Mouse (Mus musculus) cerebellum, postnatal 25 days (tissue): ENCODE results near the gene Snf8.

Source experiments
- DNase-seq, 2 experiments: peaks; one replicate each; pipeline ENCODE4 v3.0.0; 2021; ENCODE audit warnings: mixed read lengths in 2 of 2

The Snf8 gene

GRCm38 (mm10) chr11:96075177-96075508, 40.5 kb downstream of the Snf8 start:
- DNase-seq = no peak

- peak; percentile 96 to 98 for DNase-seq
These were observed 41.0 kb downstream of the Snf8 start, which contains the start of gene Atp5g1 for GRCm38 (mm10) chr11:96075509-96076220. Gene Atp5g1 (minus strand): TSS chr11:96075670.

- DNase-seq = no peak
These were observed 41.8 kb downstream of the Snf8 start for GRCm38 (mm10) chr11:96076221-96077105.

- no peak for DNase-seq
These were observed 46.1 kb downstream of the Snf8 start for GRCm38 (mm10) chr11:96080736-96081135.

GRCm38 (mm10) chr11:96082682-96083081, 48.0 kb downstream of the Snf8 start:
- DNase-seq = no peak

- DNase-seq = no peak
These were observed 53.3 kb downstream of the Snf8 start for GRCm38 (mm10) chr11:96087981-96088380.

- DNase-seq = peak in 1 of 2 experiments; percentile 28
These were observed 56.4 kb downstream of the Snf8 start for GRCm38 (mm10) chr11:96091073-96091472.

GRCm38 (mm10) chr11:96092674-96093291, 58.1 kb downstream of the Snf8 start:
- no peak for DNase-seq

- DNase-seq = peak; percentile 40 to 51
These were observed 58.7 kb downstream of the Snf8 start for GRCm38 (mm10) chr11:96093361-96093760.
